Mouse (Mus musculus): Measurements from ENCODE around the gene Tlcd2.

Gene Tlcd2

GRCm38 (mm10) chr11:75519834-75520633 is 58.5 kb downstream of the Tlcd2 start:
- no peak for DNase-seq (ENCODE audit: extremely low spot score)
